Mouse (Mus musculus): ENCODE results near the gene Eif3d.
A peak's percentile ranks its signal among the peaks of the same experiment; 100 is the strongest.

DNA sequence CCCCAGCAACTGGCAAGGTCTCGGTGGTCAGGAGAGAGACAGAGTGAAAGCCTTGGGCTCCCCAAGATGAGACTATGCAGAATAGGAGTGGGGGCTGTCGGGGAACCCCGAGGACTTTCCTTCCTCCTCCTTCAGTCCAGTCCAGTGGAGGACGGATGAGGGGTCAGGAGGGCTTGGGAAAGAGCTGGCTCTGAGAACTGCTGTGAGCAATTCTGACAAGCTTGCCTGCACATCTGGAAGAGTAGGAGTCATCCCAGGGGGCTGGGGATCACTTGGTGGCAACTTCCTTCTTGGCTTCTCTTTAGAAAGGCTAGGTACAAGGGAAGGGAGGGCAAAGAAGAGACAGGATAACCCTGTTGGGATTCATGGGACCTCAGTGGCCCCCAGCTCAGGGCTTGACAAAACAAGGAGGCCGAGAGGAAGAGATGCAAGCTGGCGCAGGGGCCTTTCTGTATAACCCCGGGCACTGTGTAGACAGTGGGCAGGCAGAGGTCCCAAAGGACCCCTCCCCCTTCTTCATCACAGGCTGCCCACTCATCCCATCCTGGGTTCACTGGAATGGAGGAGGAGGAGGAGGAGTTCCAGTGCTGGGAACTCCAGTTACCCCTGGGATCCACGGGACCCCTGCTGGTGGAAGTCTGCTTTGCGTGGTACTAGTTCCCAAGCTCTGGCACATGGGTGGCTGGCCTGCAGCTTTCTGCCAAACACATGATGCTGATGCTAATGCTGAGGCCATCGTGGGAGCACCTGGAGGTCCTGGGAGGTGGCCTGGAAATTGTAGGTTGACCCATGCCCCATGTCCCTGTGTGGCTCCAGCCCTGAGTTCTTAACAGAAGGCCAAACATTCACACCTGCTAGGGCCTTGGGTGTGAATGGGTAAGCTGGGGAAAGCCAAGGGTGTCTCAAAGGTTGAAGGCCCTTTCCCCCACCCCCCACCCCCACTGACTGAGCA, 49.8 kb downstream of the Eif3d start:
- peak; percentile 19 for TF ChIP-seq CTCF (IDR thresholded peaks at IDR 0.05; ENCODE audit: low read depth, low read length)
- no peak for TF ChIP-seq EP300 (IDR thresholded peaks at IDR 0.05; ENCODE audit: insufficient read depth, low read depth, low read length)
- TF ChIP-seq POLR2A (IDR thresholded peaks at IDR 0.05; ENCODE audit: insufficient read depth, low read length) = no peak

Data from ES-Bruce4 (cell line).